Mouse (Mus musculus) thymus, adult 2 months (tissue): ENCODE results near the gene Trim11. TPM values are rescaled to one million over a fixed set of nuclear protein-coding genes. Genes with fewer than 3 reads are reported as not detected.
"Not testable (repeated sequence)": the region's sequence is repeated elsewhere in the genome, so short reads cannot be mapped to it uniquely, and the experiment has no call there.

Experiments
- DNase-seq: peaks from one replicate; pipeline ENCODE4 v3.0.0; 2021
- H3K27ac ChIP-seq: fragments of 200-500 bp; 2 replicates; pipeline ENCODE4 v1.5.1; 2012; ENCODE audit warnings: low read length, control low read depth; ENCODE audit not compliant: control insufficient read depth, insufficient read depth
- H3K27me3 ChIP-seq: fragments of 200-500 bp; 2 replicates; pipeline ENCODE4 v1.6.1; 2012; ENCODE audit warnings: mild to moderate bottlenecking, low read length, moderate library complexity, mixed read lengths; ENCODE audit not compliant: control insufficient read depth, insufficient read depth
- H3K36me3 ChIP-seq: fragments of 200-500 bp; 2 replicates; pipeline ENCODE4 v1.6.1; 2012; ENCODE audit warnings: mild to moderate bottlenecking, low read length, moderate library complexity; ENCODE audit not compliant: control insufficient read depth, insufficient read depth
- H3K4me1 ChIP-seq: fragments of 200-500 bp; replicated peaks from 2 replicates; pipeline ENCODE4 v1.6.1; 2012; ENCODE audit warnings: low read length; ENCODE audit not compliant: control insufficient read depth, insufficient read depth
- H3K4me3 ChIP-seq: fragments of 200-500 bp; 2 replicates; pipeline ENCODE4 v1.5.1; 2012; ENCODE audit warnings: mild to moderate bottlenecking, low read length, control low read depth, moderate library complexity; ENCODE audit not compliant: control insufficient read depth, insufficient read depth
- CTCF ChIP-seq: fragments of 200-500 bp; IDR thresholded peaks from 2 replicates; pipeline ENCODE4 v1.5.1; 2012; ENCODE audit warnings: mild to moderate bottlenecking, control low read depth, low read length, moderate library complexity, borderline replicate concordance; ENCODE audit not compliant: control insufficient read depth, poor library complexity, insufficient read depth; ENCODE audit errors: extremely low read depth
- POLR2A ChIP-seq: fragments of 200-500 bp; IDR thresholded peaks from 2 replicates; pipeline ENCODE4 v1.6.1; 2012; ENCODE audit warnings: mild to moderate bottlenecking, low read length, control low read depth, moderate library complexity; ENCODE audit not compliant: control insufficient read depth, poor library complexity, insufficient read depth; ENCODE audit errors: extremely low read depth
- WGBS: fragments of 180-500 bp; shearing (Covaris S2); methylation state at CpG from one replicate; pipeline ENCODE4 v1.1.7; 2018; 5-methylcytosine and 5-hydroxymethylcytosine counted together
- polyA plus RNA-seq: library from polyadenylated mRNA; depleted of rRNA; stranded (reverse); fragments of >200 nt; gene quantifications from 2 replicates; pipeline ENCODE4 v1.2.3, GENCODE M21; 2012

Trim11 gene
- polyA plus RNA-seq, 1 experiment = 114 TPM

DNA sequence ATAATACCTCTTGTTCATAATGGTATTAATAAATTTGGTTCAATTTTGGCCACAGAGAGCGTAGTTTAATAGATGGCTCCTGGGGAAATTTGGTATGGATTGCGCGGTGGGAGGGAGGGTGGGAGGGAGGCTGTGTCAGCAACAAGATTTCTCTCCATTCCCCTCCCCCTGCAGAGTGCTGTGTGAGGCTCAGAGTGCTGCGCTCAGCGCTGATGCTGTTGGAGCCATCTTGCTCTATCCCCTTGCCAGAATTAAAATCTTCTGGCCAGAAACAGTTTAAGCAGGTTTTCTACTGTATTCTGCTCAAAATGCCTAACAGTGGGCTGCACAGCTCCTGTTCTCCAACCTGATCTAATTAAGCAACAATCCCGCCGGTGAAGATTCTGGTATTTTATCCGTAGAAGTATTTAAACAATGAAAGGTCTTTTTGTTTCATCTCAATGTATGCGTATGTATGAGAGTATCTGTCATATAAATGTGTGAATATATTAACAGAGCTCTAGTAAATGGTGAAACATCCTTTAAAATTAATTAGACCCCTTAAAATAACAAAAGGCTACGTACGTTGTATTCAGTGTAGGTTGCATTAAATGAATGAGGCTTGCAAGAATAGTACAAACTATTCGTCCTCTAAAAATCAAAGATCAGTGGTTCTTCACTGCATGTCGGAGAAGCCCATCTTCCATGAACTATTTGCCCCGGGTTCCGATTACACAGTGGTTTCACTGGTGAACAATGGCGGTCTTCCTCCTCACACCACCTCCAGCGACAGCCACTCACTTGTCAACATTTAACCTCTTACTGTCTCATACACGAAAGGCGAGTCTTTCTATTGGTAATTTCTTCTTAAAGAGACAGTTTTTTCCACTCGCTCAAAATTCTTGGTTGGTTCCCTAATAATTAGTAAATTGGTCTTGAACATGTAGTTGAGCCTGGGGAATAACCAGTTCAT lies 28.1 kb upstream of the Trim11 start:
- no peak for DNase-seq
- no peaks in the 10 kb centered on the region for H3K36me3 ChIP-seq
- peak overlapping the region; percentile 92 for H3K27ac ChIP-seq
- no peak for TF ChIP-seq CTCF
- TF ChIP-seq POLR2A = no peak
- no peaks in the 10 kb centered on the region for H3K27me3 ChIP-seq
- WGBS = 63% methylated on average over 20 of the region's 20 CpGs
- peaks cover 8% of the 10 kb centered on the region; the same call in 1 of the 2 replicates for H3K4me1 ChIP-seq
- H3K4me3 ChIP-seq = peak overlapping the region; percentile 60

DNA sequence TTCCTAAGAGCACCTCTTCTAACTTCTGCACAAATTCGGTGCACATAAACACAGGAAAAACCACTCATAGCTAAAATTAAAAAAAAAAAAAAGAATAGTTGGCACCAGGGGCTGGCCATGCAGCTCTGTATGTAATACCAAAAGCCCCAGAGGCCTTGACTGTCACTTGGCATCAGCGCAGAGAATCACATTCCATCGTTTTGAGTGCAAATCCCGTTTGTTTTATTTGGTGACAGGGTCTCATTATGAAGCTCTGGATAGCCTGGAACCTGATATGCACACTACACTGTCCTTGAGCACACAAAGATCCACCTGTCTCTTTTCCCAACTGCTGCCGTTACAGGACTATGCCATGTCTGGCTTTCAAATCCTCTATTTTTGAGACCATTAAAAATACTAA lies 26.7 kb upstream of the Trim11 start:
- Histone ChIP-seq H3K4me3 (no peak overlapping the region), H3K36me3 (no peaks in the 10 kb centered on the region), H3K27me3 (no peaks in the 10 kb centered on the region), H3K4me1 (peaks cover 8% of the 10 kb centered on the region; the same call in 1 of the 2 replicates), H3K27ac (no peak overlapping the region)
- no peak for DNase-seq
- TF ChIP-seq POLR2A (no peak), CTCF (no peak)
- 94% methylated on average over 5 of the region's 5 CpGs for WGBS

DNA sequence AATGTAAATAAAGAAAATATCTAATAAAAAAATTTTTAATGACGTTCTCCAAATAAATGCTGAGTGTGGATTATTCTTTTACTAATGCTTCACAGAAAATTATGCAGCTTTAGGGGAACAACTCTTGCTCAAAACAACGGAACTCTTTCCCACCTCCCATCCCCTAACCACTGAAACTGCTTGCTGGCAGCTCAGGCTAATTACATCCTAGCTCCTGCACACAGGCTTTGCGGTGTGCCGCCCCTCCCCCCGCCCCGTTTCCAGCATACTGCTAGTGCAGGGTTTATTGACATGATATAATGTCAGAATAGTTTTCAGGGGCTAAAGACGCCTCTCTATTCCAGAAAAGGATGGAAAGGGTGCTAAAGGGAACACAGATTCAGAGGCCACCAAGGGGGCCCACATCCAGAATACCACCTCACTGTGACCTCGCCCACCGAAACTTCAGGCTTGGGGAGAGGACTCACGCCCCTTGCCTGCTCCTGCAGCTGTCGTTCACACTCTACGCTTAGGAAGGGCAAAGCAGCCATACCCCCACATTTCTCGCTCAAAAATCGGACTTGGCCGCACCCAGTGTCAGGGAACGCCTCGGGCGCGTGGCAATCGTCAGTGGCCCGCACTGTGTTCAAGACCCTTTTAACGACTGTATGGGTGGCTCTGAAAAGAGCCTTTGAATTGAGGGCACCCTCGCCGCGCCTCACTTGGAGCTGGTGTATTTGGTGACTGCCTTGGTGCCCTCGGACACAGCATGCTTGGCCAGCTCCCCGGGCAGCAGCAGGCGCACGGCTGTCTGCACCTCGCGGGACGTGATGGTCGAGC lies 24.3 kb upstream of the Trim11 start:
- Histone ChIP-seq H3K36me3 (no peaks in the 10 kb centered on the region; the same call in 1 of the 2 replicates), H3K27ac (peak overlapping the region; percentile 84), H3K27me3 (no peaks in the 10 kb centered on the region), H3K4me1 (peaks cover 21% of the 10 kb centered on the region), H3K4me3 (peak overlapping the region; percentile 60)
- DNase-seq = peak; percentile 63
- TF ChIP-seq CTCF = no peak
- no peak for TF ChIP-seq POLR2A
- 1% methylated on average over 33 of the region's 33 CpGs for WGBS

DNA sequence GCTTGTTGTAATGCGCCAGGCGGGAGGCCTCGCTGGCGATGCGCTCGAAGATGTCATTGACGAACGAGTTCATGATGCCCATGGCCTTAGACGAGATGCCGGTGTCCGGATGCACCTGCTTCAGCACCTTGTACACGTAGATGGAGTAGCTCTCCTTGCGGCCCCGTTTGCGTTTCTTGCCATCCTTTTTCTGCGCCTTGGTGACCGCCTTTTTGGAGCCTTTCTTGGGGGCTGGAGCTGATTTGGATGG lies 23.8 kb upstream of the Trim11 start:
- H3K4me1 ChIP-seq = peaks cover 22% of the 10 kb centered on the region
- WGBS = 0% methylated on average over 17 of the region's 17 CpGs
- H3K27ac ChIP-seq = peak overlapping the region; percentile 84
- peak overlapping the region; percentile 60 for H3K4me3 ChIP-seq
- DNase-seq, H3K36me3 ChIP-seq, H3K27me3 ChIP-seq: not testable (repeated sequence)

DNA sequence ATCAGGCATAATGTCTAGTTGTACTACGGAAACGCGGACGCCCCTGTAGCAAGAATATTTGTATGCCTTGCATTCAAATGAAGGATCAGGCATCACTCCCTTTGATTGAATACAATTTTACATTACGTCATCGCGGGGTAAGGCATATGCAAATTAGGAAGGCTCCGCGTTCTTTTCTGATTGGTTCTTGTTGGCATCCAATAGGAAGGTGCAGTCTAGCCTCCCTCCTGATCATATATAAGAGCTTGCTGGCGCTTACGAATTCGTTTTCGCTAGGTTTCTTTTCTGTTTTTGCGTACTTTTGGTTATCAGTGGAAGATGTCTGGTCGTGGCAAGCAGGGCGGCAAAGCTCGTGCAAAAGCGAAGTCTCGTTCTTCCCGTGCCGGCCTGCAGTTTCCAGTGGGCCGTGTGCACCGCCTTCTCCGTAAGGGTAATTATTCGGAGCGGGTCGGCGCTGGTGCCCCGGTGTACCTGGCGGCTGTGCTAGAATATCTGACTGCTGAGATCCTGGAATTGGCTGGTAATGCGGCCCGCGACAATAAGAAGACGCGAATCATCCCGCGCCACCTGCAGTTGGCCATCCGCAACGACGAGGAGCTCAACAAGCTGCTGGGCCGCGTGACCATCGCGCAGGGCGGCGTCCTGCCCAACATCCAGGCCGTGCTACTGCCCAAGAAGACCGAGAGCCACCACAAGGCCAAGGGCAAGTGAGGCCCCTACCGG lies 23.3 kb upstream of the Trim11 start, which contains the start of the genes Hist3h2a and Trim17:
Gene Hist3h2a (plus strand): TSS at position 266 of the 723 bp plus-strand sequence.
Gene Trim17 (plus strand): TSS at position 266 of the 723 bp plus-strand sequence.
- Histone ChIP-seq H3K4me1 (peaks cover 20% of the 10 kb centered on the region), H3K27ac (peak within 1 kb of the TSS; percentile 95), H3K27me3 (no peaks in the 10 kb centered on the region), H3K4me3 (peak within 1 kb of the TSS; percentile 61), H3K36me3 (no peaks in the 10 kb centered on the region; the same call in 1 of the 2 replicates)
- DNase-seq = peak; percentile 86
- TF ChIP-seq POLR2A (peak; percentile 82; the same call in 1 of the 2 replicates), CTCF (peak; percentile 73; the same call in 1 of the 2 replicates)
- WGBS = under 1% methylated on average over 49 of the region's 49 CpGs

DNA sequence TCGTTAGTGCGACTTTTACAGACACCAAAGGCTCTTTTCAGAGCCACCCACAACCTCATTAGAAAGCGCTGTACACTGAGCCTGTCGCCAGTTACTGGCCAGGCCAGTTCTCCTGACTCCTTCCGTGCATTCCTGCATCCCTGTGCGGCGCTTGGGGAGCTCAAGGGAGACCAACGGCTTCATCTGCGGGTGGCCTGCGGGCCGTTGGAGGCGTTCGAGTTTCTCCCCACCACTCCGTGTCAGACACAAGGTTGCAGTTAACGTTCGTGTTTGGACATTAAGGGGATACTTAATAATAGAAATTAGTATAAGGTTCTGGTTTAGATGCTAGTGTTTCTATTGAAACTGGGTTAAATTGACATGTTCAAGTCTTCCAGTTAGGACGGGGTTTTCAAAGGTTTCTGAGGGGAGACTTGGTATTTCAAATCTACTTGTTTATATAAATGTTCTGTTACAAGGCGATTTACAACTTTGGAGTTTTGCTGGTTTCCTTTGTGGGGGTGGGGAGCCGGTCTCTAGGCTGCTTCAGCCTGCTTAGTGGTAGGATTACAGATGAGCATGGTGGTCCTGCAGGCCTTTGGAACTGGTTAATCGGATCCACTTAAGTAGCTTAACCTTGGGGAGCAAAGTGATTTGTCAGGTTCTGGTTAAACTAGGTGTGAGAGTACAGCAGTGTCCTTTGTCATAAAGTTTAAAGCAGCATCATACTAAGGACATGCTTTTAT lies 22.6 kb upstream of the Trim11 start:
- no peaks in the 10 kb centered on the region; the same call in 1 of the 2 replicates for H3K36me3 ChIP-seq
- no peak for TF ChIP-seq CTCF
- TF ChIP-seq POLR2A = no peak; the same call in 1 of the 2 replicates
- no peaks in the 10 kb centered on the region for H3K27me3 ChIP-seq
- H3K4me1 ChIP-seq = peaks cover 22% of the 10 kb centered on the region
- peak; percentile 45 for DNase-seq
- H3K27ac ChIP-seq = peak overlapping the region; percentile 95
- H3K4me3 ChIP-seq = peak overlapping the region; percentile 61
- WGBS = under 1% methylated on average over 20 of the region's 20 CpGs
